Mouse (Mus musculus) adrenal gland, adult 8-10 months (tissue): ENCODE measurements around the gene Cdk14. TPM values are rescaled to one million over a fixed set of nuclear protein-coding genes. Genes with fewer than 3 reads are reported as not detected.
"Not testable (repeated sequence)": the region's sequence is repeated elsewhere in the genome, so short reads cannot be mapped to it uniquely, and the experiment has no call there.

Source experiments
- DNase-seq: peaks from one replicate; pipeline ENCODE4 v3.0.0; 2022
- total RNA-seq, 4 experiments: library from RNA; stranded (reverse); gene quantifications; 2 replicates each; pipeline ENCODE4 v1.2.4; 2022

The Cdk14 gene
- total RNA-seq, 4 experiments from 2014 or later = 9.9 to 17.4 (median 11.8) TPM

DNA sequence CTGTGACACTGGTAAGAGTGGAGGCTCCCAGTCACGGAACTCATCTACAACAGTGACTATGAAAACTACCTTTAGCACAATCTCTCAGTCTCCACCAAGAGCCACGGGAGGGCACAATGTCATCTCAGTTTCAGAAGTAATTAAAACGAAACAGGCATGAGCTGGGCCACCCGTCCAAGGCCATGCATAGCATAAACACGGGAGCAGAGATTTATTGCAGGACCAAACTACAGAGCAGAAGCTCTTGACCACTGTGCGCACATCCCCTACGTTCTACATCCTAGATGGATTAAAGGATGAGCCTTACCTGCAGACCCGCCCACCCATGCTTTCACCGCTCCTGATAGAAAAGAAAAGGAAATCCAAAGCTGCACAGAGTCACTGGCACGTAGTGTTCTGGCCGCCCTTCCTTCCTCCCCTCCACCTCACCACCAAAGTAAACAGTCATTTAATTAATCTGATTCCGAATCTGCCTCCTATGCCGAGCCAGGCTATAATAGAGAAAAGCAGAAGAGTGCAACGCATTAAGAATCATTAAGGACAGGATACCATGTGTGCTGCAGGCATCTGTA, 158.3 kb downstream of the Cdk14 start:
- DNase-seq = no peak

DNA sequence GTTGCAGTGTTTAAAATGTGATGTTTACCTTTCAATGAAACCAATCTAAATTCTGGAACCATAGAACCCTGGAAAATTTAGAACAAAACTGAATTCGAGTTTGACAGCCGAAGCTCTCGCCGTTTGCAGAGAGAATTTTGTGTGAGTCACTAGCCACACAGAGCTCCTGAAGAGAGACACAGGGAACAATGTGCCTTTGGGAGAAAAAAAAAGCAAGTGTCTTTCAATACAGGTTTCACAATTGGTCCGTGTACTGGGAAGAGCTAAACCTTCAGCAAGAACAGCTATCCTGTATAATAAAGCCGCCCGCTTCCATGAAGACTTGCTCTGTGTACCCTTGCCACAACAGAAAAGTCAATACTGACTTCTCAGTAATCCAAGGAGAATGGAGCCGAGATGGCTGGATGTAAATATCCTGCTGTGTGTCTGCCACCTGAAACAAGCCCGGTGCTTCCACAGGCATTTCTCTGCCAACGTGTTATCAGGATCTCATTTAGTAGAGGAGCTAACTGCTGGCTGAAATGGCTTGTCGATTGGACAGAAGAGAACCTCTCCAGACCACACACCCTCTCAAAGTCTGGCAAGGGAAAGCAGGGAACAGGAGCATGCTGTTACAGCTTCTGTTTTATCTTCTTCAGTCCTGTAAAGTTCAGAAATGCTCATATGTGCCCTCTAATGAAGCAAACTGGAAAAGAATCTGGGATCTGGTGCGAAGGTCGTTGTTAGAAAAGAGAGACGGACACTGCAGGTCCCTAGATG, 159.0 kb downstream of the Cdk14 start:
- no peak for DNase-seq

DNA sequence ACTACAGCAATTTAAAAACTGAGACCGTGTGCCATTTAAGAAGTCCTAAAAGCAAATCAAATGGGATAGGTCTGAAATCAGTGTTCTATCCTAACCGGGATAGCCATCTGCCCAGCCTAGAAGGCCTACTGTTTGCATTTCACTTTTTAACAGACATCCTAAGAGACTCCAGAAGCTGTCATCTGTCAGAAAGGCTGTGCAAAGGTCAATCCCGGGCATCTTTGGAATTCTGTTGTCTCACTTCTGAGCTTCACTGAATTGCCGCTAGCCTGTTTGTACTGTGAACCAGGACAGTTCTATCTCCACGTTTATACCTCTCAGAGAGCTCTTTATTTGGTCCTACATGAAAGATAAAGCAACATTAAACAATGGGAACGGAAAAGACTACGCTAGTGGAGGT, 159.8 kb downstream of the Cdk14 start:
- DNase-seq = no peak

DNA sequence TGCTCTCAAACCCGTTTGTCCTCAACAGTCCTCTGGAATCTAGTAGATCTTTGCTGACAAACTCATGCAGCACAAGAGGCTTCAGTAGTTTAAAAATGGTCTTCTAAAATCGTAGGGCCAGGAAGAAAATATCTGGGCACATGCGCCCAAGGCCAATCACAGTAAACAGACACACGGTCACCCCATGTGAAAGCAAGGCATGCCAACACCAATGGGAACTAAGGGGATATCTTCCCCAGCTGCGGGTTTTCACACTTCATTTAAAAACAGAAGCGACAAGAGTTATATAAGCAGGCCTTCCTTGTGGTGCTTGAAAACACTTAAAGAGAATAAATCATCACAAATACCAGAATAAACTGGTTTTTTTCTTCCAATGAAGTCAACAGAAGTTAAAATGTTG, 165.7 kb downstream of the Cdk14 start:
- DNase-seq = no peak

DNA sequence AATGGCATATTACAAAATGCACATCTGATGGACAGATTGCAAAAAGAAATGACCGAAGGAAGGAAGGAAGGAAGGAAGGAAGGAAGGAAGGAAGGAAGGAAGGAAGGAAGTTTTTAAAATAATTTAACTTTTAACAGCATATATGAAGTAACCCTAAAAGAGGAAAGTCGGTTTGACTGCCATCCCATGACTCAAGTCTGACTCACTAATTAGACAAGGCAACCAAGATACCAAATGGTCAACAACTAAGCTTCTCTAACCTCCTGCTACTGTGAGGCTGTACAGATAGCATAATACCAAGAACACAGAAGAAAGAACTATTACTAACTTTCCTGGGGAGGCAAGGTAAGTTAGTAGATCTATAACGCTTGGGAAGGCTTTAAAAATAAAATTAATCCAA, 166.9 kb downstream of the Cdk14 start:
- DNase-seq = no peak

DNA sequence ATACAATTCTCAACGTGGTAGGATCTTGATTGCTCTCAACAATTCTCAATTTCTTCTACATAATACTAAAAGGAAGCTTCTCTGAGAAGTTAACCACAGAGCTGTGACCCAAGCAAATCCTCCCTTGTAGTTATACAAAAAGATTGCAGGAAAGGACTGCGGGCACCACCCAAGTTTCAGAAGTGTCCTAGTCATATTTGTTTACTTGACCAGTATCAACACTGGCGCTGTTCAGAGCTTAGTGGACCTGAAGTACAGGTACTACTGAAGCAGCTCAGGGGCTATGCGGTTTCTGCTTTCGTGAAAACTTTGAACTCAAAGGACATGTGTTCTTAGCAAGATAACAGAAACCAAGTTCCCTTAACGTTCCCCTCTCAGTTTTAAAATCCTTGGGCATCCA, 172.4 kb downstream of the Cdk14 start:
- DNase-seq = no peak

DNA sequence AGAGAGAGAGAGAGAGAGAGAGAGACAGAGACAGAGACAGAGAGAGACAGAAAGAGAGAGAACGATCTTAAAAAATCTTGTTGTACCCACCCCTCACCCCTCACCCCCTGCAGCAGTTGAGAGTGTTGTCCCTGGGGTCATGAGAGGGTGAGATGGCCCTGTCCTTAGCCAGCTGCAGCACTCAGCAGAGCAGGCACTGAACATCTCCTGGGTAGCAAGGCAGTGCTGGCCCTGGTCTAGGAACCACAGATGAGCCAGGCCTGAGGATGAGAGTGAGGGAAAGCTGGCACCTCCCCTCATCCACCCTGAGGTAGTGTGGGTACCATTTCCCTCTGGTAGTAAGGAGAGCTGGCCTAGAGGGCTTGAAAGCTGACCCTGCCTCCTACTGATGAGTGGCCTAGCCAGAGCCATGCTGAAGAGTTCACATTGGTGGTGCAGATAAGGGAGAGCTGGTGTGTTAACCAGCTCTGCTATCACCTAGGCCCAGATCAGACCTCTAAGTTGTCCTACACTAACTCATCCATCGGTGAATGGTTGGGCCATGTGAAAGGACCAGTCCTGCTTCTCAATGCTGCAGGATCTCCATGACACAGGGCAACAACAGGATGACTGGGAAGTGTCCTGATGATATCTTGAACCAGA, 173.5 kb downstream of the Cdk14 start:
- DNase-seq = no peak

DNA sequence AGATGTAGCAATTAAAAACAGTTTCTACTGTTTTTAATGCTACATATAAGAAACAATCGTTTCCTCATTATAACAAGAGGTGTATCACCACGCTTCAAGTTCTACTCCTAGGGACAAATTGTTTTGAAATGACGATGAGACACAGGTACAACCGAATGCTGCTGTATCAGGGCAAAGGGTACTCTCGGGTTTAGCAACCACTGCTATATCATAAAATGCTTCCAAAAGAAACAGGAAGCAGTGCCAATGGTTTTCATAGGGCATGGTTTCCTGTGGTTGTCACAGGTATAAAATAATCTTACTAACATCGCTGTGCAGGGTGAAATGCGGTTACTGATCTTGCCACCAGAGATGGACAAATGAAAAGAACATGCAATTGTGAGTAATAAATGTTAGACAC, 174.9 kb downstream of the Cdk14 start:
- DNase-seq = no peak

DNA sequence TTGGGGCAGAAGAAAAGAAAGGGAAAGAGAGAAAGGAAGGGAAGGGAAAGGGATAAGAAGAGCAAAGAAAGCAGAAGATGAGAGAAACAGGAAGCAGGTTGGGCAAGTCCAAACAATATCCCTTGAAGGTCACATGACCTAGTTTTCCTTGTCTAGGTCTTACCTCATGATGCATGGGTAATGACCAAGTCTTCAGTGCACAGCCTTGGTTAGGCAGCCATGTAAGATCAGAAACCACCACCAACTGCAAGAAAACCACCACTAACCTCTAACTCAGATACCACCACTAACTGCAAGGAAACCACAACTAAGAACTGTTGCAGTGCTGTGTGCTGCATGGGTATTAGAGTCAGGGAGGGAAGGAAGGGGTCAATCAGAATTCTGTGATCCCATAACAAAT, 176.5 kb downstream of the Cdk14 start:
- DNase-seq = no peak

DNA sequence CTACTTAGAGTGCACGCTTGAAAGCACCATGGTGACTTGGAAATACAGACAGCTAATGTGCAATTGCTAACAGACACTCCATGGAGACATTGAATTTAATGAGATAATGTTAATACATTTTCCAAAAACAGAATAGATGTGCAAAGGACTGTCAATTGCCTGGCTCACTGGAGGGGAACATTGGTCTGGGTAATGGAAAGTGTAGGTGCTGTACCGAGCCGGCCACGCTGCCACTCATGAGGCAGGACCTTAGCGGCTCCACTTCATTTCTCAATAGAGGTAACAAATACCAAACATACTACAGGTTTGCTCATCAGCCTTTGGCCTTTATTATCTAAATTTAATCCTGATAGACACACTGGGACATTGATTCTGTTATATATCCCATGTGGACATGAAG, 177.4 kb downstream of the Cdk14 start:
- no peak for DNase-seq

DNA sequence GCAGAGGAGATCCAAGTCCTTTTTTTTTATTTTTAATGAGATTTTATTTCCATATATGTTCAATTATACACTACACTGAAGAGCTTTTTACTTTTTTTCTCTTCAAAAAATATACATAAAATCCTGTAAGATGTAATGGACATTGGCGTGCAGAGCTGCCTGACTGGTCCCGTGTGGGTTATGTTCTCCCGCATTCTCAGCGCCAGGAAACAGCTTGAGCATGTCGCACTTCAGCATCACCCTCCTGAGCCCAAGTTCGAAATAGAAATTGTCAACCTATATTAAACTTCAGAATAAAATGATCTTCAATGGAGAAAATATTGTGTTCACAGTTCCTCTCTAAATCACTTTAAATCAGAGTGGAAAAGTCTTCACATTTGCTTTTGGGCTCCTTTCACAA, 179.0 kb downstream of the Cdk14 start:
- no peak for DNase-seq

DNA sequence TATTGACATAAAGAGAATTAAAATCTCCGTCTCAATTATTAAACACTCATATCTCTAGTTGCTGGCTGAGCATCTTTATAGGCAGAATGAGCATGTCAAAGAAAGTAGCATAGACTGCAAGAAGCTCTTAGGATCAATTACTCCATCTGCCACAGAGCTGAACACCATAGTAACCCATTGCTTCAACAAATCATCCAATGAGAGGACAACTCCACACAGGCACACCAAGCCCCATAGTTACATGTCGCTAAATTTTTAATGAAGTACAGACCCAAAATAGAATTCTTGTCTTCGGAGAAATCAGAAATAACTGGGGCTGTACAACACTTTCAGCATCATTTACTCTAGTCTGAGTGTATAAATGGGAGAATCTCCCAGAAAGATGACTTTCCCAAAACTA, 180.0 kb downstream of the Cdk14 start:
- DNase-seq = no peak

DNA sequence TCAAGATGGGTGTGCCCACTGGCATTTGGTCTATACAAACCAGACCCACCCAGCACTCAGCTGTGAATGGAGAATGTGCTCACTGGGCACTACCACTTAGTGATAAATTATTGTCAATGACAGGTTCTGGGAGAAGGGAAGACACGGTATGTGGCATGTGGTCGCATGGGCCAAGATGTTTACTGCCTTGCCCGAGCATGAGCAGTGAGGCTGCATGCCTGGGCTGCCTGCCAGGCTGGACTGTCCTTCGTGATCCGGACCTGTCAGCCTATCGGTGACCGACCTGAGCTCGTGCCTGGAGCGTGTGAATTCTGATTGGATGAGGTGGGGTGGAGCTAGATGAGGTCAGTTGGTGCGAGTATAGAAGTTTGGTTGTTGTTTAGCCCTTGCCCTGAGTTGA, 185.2 kb downstream of the Cdk14 start:
- not testable (repeated sequence) for DNase-seq

DNA sequence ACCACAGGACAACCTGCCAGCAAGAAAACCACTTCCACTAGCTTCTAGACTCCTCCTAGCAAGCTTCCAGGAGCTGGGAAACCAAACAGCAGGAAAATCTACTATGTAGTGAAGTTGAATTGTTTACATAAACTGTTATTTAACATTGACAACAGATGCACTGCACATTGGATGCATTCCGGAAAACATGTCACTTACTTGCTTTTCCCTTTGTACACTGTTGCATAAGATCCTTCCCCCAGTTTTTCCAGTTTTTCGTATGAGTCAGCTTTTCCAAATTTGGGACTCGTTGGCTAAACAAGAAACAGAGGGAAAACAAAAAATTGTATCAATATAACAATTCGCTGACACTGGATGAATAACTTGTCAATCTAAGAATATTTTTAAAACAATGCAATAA, 193.1 kb downstream of the Cdk14 start:
- DNase-seq = no peak

DNA sequence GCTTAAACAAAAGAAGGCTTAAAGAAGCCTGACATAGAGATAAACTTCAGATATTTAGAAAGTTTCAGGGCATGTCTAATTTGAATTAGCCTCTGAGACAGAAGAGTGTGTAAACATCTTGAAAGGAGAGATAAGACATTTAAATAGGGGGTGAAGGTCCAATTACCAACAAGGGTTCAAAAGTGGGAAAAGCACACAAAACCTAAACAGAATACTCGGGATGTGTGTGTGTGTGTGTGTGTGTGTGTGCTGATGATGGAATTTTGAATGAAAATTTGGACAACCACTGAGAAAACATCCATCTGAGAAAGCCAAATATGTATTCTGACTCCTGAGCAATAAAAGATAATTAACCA, 208.4 kb downstream of the Cdk14 start:
- no peak for DNase-seq

DNA sequence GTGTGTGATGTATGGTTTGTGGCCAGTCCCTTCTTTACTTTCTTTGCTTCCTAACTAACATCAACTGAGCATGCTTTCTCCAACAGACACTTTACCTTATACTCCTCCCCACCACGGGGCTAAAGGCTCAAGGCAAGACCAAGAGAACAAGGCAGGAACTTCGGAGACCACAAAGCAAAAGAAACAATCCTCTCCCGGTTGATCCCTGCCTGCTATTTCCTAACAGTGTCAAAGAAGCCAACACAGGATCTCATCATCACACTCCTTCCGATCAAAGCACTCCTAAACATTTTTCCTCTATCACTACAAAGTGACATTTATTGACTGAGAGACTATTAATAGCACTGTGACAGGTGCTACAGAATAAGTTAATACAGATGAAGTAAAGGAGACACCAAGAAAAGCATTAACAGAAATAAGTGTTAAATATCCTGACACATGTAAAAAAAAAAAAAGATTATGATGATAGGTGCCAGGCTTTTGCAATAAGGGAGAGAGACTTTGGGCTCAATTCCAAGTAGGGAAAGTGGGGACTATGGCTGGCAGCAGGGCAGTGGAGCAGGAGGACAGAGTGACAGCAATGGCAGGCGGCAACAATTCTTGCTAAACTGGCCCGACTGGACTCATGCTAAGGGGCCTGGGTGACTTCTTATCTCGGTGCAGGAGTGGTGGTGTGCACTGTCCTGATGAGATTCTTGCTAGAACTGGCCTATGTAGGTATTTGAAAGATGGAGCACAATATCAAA, 208.9 kb downstream of the Cdk14 start:
- no peak for DNase-seq

DNA sequence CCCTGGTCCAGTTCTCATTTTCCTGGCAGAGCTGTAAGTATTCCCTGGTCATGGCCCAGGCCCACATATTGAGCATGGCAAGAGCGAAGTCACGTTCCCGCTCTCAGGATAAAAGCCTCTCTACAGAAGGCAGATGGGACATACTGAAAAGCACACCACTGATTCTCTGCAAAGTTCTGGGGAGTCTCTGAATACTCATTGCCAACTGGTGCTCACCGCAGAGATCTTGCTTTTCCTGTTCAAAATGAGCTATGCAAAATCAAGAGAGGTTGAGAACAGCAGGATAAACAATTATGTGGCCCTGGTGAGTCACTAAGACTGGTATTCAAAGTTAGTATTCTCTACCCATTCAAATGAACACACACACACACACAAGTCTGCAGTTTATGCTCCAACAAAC, 212.1 kb downstream of the Cdk14 start:
- no peak for DNase-seq

DNA sequence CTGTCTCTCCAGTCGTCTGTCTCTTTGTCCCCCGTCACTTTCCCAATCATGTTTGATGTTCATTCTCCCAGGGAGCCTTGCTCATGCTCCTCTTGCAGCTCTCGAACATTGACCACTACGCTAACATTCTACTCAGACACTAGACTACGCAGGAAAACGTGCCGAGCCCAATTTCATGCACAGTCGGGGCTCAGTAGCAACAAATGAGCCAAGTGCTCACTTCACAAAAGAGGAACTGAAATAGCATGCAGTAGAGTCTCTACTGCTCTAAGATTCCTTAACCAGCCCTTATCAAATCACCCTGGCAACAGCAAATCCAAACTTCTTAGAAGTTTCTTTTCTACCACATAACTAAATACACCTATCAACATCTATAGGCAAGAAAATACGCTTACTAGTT, 214.1 kb downstream of the Cdk14 start:
- DNase-seq = no peak

DNA sequence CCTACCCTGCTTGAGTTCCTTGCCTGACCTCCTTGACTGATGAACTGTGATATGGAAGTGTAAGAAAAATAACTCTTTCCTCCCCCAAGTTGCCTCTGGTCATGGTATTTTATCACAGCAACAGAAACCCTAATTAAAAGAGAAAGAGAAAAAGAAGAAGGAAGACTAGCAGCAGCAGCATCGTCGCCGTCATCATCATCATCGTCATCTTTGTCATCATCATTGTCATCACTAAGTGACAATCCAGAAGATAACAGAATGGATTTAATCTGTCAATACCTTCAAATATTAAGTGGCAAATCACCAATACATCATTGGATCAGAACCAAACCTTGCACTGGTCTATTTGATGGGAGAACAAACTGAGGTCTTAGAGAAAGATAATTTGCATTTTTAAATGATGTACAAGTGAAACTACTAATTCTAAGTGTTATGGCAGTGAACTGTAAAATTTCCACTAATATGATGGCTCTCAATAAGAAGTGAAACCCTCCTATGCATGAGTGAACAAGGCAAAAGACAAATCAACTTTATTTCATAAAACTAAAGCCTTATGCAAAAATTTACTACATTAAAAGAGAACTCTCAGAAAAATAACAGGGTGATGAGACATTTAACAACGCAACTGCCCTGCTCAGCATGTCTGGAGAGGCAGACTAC, 225.4 kb downstream of the Cdk14 start:
- no peak for DNase-seq

DNA sequence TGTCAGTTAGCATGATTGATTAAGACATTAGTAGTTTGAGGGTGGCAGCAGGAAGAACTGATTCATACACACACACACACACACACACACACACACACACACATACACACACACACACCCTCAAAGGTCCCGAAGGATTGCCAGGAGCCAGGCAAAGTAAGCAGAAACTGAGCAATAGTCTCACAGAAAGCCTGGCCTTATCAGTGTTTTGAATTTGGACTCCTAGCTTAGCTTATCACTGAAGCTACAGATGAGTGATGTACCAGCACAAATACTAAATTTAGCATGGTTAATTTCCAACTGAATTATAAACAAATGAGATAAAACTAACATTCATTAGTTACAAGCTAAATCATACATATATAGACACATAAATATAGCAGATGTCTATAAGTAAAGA, 230.5 kb downstream of the Cdk14 start:
- no peak for DNase-seq

DNA sequence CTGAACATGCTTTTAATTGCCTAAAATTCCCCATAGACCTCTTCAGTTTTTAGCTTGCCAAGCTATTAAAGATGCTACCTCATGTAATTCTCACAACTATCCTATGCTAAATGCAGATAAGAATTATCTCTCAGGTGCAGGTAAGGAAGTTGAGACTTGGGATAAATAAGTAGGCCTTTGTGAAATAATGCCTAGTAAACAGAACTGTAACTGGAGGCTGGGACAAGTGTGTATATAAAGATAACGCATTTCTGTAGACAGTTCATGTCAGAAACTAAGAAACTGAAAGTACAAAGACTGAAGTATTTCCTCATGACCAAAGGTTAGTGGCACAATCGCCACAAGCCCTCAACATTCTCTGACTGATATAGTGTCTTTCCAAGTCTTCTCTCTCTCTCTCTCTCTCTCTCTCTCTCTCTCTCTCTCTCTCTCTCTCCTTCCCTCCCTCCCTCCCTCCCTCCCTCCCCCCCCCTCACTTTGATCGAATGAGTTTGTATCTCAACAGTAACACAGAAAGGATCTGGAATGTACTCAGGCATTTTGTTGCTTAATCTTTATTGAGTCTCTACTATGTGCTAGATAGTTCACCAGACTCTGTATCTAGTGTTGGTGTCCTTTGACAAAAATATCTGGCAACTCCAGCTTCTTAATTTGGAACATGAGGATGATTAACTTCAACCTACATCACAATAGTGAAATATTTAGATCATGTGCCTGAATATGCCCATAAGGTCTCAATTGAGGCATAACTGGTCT, 233.9 kb downstream of the Cdk14 start:
- no peak for DNase-seq

DNA sequence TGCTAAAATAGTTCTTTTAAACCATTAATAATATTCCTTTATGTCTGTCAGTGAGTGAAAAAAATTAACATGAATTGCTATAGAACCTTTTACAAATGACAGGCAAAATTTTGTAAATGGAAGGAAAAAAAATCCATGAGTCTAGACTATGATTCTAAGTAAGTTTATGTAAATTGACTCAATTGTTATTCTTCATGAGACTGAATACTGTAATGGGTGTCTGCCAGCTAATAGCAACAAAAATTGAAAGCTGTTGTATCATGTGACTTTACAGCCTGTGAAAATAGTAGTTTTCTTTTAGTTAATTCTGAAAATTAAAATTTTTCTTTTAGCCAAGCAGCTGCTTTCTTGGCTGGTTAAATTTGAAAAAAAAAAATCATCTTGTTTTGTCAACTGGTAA, 234.6 kb downstream of the Cdk14 start:
- no peak for DNase-seq
